Mouse (Mus musculus): ENCODE results near the gene Usp50. TPM values are rescaled to one million over a fixed set of nuclear protein-coding genes. Genes with fewer than 3 reads are reported as not detected.
A peak's percentile ranks its signal among the peaks of the same experiment; 100 is the strongest.

Gene Usp50
- total RNA-seq, 2 experiments from 2014 or later, result not detected

GRCm38 (mm10) chr2:126675169-126676121 is 107.8 kb downstream of the Usp50 start:
- intact Hi-C loops (cut with DNase I), result no loop called here
- DNase-seq (ENCODE audit: extremely low spot score in 1 of 2, low spot score in 2 of 2), result peak; percentile 82 to 93

- DNase-seq (ENCODE audit: extremely low spot score in 1 of 2, low spot score in 2 of 2), result peak; percentile 15 to 69
- intact Hi-C loops (cut with DNase I), result no loop called here
Observed at GRCm38 (mm10) chr2:126674441-126675168, 108.7 kb downstream of the Usp50 start.

GRCm38 (mm10) chr2:126673317-126674242 is 109.7 kb downstream of the Usp50 start:
- no peak for DNase-seq (ENCODE audit: extremely low spot score in 1 of 2, low spot score in 2 of 2)
- intact Hi-C loops (cut with DNase I), result no loop called here

GRCm38 (mm10) chr2:126668621-126669252 is 114.5 kb downstream of the Usp50 start:
- intact Hi-C loops (cut with DNase I), result loop anchor here (5.0 kb wide), 1 partner anchor 71 kb away; no protein-coding TSS in a partner anchor
- DNase-seq (ENCODE audit: extremely low spot score in 1 of 2, low spot score in 2 of 2), result no peak

GRCm38 (mm10) chr2:126665984-126666383 is 117.3 kb downstream of the Usp50 start:
- DNase-seq (ENCODE audit: extremely low spot score in 1 of 2, low spot score in 2 of 2), result no peak
- intact Hi-C loops (cut with DNase I), result loop anchor here (5.0 kb wide), 1 partner anchor 69 kb away; no protein-coding TSS in a partner anchor

- intact Hi-C loops (cut with DNase I), result no loop called here
- no peak for DNase-seq (ENCODE audit: extremely low spot score in 1 of 2, low spot score in 2 of 2)
Observed at GRCm38 (mm10) chr2:126663481-126663880, 119.8 kb downstream of the Usp50 start.

Other genes with a start within 250 kb of the Usp50 start
- 1 to 10 TPM; 2.6 to 4.2 TPM for gene Slc27a2, start 231.1 kb downstream of the Usp50 start, total RNA-seq (2021)
- gene Hdc, start 164.2 kb downstream of the Usp50 start, total RNA-seq (2021), result under 1 TPM; 0.41 to 0.54 TPM
- gene Gabpb1, start 107.1 kb downstream of the Usp50 start, total RNA-seq (2021), result 10 to 100 TPM; 21.2 to 22.5 TPM
- gene Usp8, start 76.1 kb downstream of the Usp50 start, total RNA-seq (2021), result 10 to 100 TPM; 30.7 to 35.8 TPM
- 10 to 100 TPM; 38.1 to 38.7 TPM for gene Trpm7, start 92.8 kb upstream of the Usp50 start, total RNA-seq (2021)
- gene Sppl2a, start 149.8 kb upstream of the Usp50 start, total RNA-seq (2021), result 10 to 100 TPM; 26.8 to 29.2 TPM
- gene Ap4e1, start 225.2 kb upstream of the Usp50 start, total RNA-seq (2021), result 10 to 100 TPM; 13.9 to 14.6 TPM